Mouse (Mus musculus) midbrain, embryonic 14.5 days (tissue): ENCODE data around the gene Rpl19. TPM values are rescaled to one million over a fixed set of nuclear protein-coding genes. Genes with fewer than 3 reads are reported as not detected.

ENCODE experiments used
- ATAC-seq: fragments of 200-750 bp; cut with Nextera tagmentation; 2 replicates; pipeline ENCODE4 v1.8.0; 2017; ENCODE audit warnings: moderate number of reproducible peaks, moderate library complexity; ENCODE audit not compliant: low FRiP score, low TSS enrichment
- DNase-seq: peaks from one replicate; pipeline ENCODE4 v3.0.0-alpha.2; 2015
- H3K27ac ChIP-seq: fragments of 300-500 bp; sonication (generic); replicated peaks from 2 replicates; pipeline ENCODE4 v1.5.1; 2014; ENCODE audit warnings: mild to moderate bottlenecking, low read depth, low read length, moderate library complexity
- H3K27me3 ChIP-seq: fragments of 300-500 bp; sonication (generic); 2 replicates; pipeline ENCODE4 v1.6.1; 2014; ENCODE audit warnings: low read length, control low read depth, mixed read lengths; ENCODE audit not compliant: control insufficient read depth, insufficient read depth
- H3K36me3 ChIP-seq: fragments of 300-500 bp; sonication (generic); 2 replicates; pipeline ENCODE4 v1.6.1; 2014; ENCODE audit warnings: low read length, control low read depth; ENCODE audit not compliant: control insufficient read depth, insufficient read depth
- H3K4me1 ChIP-seq: fragments of 300-500 bp; sonication (generic); 2 replicates; pipeline ENCODE4 v1.6.1; 2014; ENCODE audit warnings: mild to moderate bottlenecking, antibody characterized with exemption, low read length, control low read depth; ENCODE audit not compliant: control insufficient read depth, insufficient read depth
- H3K4me2 ChIP-seq: fragments of 300-500 bp; sonication (generic); 2 replicates; pipeline ENCODE4 v1.6.1; 2014; ENCODE audit warnings: mild to moderate bottlenecking, low read length, moderate library complexity
- H3K4me3 ChIP-seq: fragments of 300-500 bp; sonication (generic); replicated peaks from 2 replicates; pipeline ENCODE4 v1.5.1; 2014; ENCODE audit warnings: low read depth, low read length
- H3K9ac ChIP-seq: fragments of 300-500 bp; sonication (generic); replicated peaks from 2 replicates; pipeline ENCODE4 v1.6.1; 2014; ENCODE audit warnings: mild to moderate bottlenecking, low read length, moderate library complexity
- H3K9me3 ChIP-seq: fragments of 300-500 bp; sonication (generic); 2 replicates; pipeline ENCODE4 v1.6.1; 2016; ENCODE audit warnings: low read length, control low read depth, mixed read lengths; ENCODE audit not compliant: control insufficient read depth
- WGBS: fragments of 180-500 bp; shearing (Covaris S2); extraction: QIAGEN DNeasy Blood & Tissue Kit; methylation state at CpG from one replicate; pipeline ENCODE4 v1.1.7; 2014; 5-methylcytosine and 5-hydroxymethylcytosine counted together
- polyA plus RNA-seq: library from polyadenylated mRNA; unstranded; fragments of >200 nt; fragmentation: Nextera tagmentation; extraction: Ambion mirVana; gene quantifications from 2 replicates; pipeline ENCODE4 v1.2.1, GENCODE M21; 2014

Rpl19 gene
- polyA plus RNA-seq, 1 experiment from 2014 or later = 685 TPM

- WGBS = 25% methylated on average over 2 of the region's 2 CpGs
Observed at GRCm38 (mm10) chr11:98050940-98051339, 24.4 kb downstream of the Rpl19 start.

GRCm38 (mm10) chr11:98051611-98052128 is 25.2 kb downstream of the Rpl19 start:
- Histone ChIP-seq H3K9me3 (no peaks in the 10 kb centered on the region), H3K36me3 (no peaks in the 10 kb centered on the region), H3K4me3 (peak overlapping the region; percentile 47), H3K4me1 (peaks cover 11% of the 10 kb centered on the region), H3K9ac (no peak overlapping the region), H3K4me2 (peak overlapping the region; percentile 58), H3K27ac (no peak overlapping the region), H3K27me3 (peaks cover 35% of the 10 kb centered on the region)
- WGBS = 6% methylated on average over 12 of the region's 12 CpGs
- ATAC-seq (no peak), DNase-seq (no peak)

More at GRCm38 (mm10) chr11:98050940-98051339, 24.4 kb downstream of the Rpl19 start:
- no peaks in the 10 kb centered on the region for H3K36me3 ChIP-seq
- H3K9me3 ChIP-seq = no peaks in the 10 kb centered on the region
- peaks cover 11% of the 10 kb centered on the region for H3K4me1 ChIP-seq
- no peak overlapping the region for H3K4me2 ChIP-seq
- no peak overlapping the region for H3K4me3 ChIP-seq
- H3K27me3 ChIP-seq = peaks cover 35% of the 10 kb centered on the region
- no peak overlapping the region for H3K27ac ChIP-seq
- H3K9ac ChIP-seq = no peak overlapping the region
- ATAC-seq (no peak), DNase-seq (no peak)

DNA sequence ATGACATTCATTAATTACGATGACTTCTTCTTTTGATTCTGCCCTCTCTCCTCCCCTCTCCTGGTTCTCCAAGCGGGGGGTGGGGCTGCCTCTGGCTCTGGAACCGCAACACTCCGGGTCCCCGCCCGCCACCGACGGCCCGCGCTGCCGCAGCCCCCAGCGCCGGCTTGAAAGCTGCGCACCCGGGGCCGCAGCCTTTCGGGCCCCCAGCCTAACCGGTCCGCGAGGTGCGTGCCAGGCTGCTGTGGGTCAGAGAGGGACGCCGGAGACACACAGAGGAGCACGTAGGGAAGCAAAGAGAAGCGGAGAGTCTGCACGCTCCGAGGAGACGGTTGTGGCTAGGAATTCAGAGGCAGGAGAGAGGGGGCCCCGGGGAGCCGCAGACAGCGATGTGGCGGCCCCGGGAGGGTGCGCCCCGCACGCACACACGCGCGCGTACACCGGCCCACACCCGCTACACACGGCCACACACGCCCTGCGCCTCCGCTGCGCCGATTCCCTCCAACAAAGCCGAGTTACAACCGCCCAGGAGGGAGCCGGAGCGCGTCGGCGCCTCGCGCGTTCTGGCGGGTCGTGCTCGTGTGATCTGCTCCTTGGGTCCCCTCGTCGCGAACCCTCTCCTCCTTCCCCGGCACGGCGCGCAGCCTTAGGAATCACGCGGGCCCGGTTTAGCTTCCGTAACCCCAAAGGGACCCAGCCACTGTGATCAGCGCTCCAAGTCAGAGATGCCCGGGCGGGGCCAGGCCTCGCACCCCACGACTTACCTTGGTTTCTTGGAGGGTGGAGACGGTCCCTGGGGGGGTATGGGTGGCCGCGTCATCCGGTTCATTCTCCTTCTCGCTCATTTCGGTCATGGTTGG is 25.8 kb downstream of the Rpl19 start:
- H3K27me3 ChIP-seq = peaks cover 35% of the 10 kb centered on the region
- peaks cover 11% of the 10 kb centered on the region for H3K4me1 ChIP-seq
- DNase-seq (peak; percentile 73), ATAC-seq (peak; percentile 37)
- H3K36me3 ChIP-seq = no peaks in the 10 kb centered on the region
- peak overlapping the region; percentile 57 for H3K27ac ChIP-seq
- peak overlapping the region; percentile 47 for H3K4me3 ChIP-seq
- peak overlapping the region; percentile 58 for H3K4me2 ChIP-seq
- H3K9ac ChIP-seq = peak overlapping the region; percentile 50
- WGBS = under 1% methylated on average over 83 of the region's 83 CpGs
- no peaks in the 10 kb centered on the region for H3K9me3 ChIP-seq

DNA sequence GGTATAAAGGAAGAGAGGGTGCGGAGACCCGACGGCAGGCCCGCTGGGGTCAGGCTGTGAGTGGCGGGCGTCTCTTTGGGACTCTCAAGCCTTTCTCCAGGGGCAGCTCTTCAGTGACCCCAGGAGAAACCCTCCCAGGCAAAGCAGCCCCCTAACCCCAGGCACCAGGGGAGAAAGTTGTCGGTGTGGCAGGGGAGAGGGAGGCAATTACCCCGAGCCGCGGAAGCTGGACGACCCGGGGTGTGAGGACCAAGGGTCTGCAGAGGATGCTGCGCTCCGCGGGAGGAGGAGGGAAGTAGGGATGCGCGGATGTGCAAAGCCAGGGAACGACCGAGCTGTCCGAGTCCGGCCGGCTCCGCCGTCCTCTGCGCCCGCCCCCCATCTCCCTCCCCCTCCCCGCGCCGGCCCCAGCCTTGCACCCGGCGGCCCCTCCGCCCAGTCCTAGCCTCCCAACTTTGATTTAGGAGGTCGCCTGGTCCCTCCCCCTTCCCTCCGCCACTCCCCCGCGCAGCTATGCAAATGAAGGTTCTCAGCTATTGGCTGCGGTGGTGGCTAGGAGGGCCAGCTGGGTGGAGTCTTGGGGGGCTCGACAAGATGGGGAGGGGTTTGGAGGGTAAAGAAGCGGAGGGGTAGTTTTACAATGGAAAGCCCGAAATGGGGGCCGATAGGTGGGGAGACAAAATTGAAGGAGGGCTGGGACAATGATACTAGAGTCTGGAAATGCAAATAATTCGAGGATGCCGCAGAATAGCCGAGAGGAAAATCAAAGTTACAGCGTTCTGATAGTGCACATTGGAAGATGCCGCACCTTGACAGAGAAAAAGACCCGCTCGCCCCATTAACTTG is 26.7 kb downstream of the Rpl19 start, which contains the start of gene Stac2:
TSS of gene Stac2 (minus strand) at position 474 of the 846 bp plus-strand sequence.
- Histone ChIP-seq H3K4me1 (peaks cover 11% of the 10 kb centered on the region), H3K9ac (peak within 1 kb of the TSS; percentile 50), H3K4me2 (peak within 1 kb of the TSS; percentile 58), H3K36me3 (no peaks in the 10 kb centered on the region), H3K9me3 (no peaks in the 10 kb centered on the region), H3K27ac (peak within 1 kb of the TSS; percentile 57), H3K27me3 (peaks cover 35% of the 10 kb centered on the region), H3K4me3 (peak within 1 kb of the TSS; percentile 47)
- peak; percentile 71; the same call in 1 of the 2 replicates for ATAC-seq
- DNase-seq = peak; percentile 85
- under 1% methylated on average over 46 of the region's 48 CpGs for WGBS

DNA sequence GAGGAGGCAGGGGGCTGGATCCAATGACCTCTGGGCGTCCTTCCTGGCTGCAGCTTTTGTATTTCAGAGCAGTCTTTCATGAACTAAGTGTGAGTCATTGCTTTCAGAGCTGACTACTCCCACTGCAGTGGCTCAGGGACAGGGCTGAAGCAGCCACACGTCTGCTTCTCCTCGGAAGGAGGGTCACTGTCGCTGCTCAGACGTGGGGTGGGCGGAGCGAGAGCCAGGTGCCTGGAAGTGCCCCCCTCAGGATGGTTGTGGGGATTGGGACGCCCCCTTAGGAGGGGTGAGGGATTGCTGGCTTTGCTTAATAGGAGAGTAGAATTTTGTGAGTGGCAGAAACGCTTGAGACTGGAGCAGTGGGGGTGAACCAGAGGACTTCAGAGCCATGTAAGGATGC is 31.0 kb downstream of the Rpl19 start:
- Histone ChIP-seq H3K4me2 (no peak overlapping the region), H3K9ac (no peak overlapping the region), H3K4me3 (no peak overlapping the region), H3K9me3 (no peaks in the 10 kb centered on the region), H3K27me3 (peaks cover 9% of the 10 kb centered on the region), H3K4me1 (peaks cover 18% of the 10 kb centered on the region), H3K27ac (no peak overlapping the region), H3K36me3 (no peaks in the 10 kb centered on the region)
- WGBS = 30% methylated on average over 9 of the region's 9 CpGs
- DNase-seq = no peak
- no peak for ATAC-seq

- WGBS = 87% methylated on average over 5 of the region's 5 CpGs
- Histone ChIP-seq H3K4me1 (0 out of 2 replicates have a peak, but pooled peaks cover 13% of the 10 kb centered on the region), H3K36me3 (no peaks in the 10 kb centered on the region), H3K27ac (no peak overlapping the region), H3K9me3 (no peaks in the 10 kb centered on the region), H3K4me3 (no peak overlapping the region), H3K4me2 (no peak overlapping the region), H3K9ac (no peak overlapping the region), H3K27me3 (peaks cover 3% of the 10 kb centered on the region)
- ATAC-seq (no peak), DNase-seq (no peak)
Observed at GRCm38 (mm10) chr11:98057998-98058397, 31.5 kb downstream of the Rpl19 start.

- WGBS = 44% methylated on average over 7 of the region's 7 CpGs
- no peak for DNase-seq
- Histone ChIP-seq H3K4me1 (0 out of 2 replicates have a peak, but pooled peaks cover 12% of the 10 kb centered on the region), H3K36me3 (no peaks in the 10 kb centered on the region), H3K9me3 (no peaks in the 10 kb centered on the region), H3K27me3 (no peaks in the 10 kb centered on the region), H3K4me2 (no peak overlapping the region), H3K4me3 (no peak overlapping the region), H3K27ac (no peak overlapping the region), H3K9ac (no peak overlapping the region)
- no peak for ATAC-seq
Observed at GRCm38 (mm10) chr11:98059662-98060061, 33.2 kb downstream of the Rpl19 start.

GRCm38 (mm10) chr11:98060104-98060692 is 33.7 kb downstream of the Rpl19 start:
- Histone ChIP-seq H3K4me3 (no peak overlapping the region), H3K4me2 (no peak overlapping the region), H3K27ac (no peak overlapping the region), H3K9me3 (no peaks in the 10 kb centered on the region), H3K27me3 (no peaks in the 10 kb centered on the region), H3K9ac (no peak overlapping the region), H3K4me1 (0 out of 2 replicates have a peak, but pooled peaks cover 12% of the 10 kb centered on the region), H3K36me3 (no peaks in the 10 kb centered on the region)
- DNase-seq (no peak), ATAC-seq (no peak)
- 74% methylated on average over 5 of the region's 5 CpGs for WGBS
